Mouse (Mus musculus): Measurements from ENCODE around the gene Ankrd13d. TPM values are rescaled to one million over a fixed set of nuclear protein-coding genes. Genes with fewer than 3 reads are reported as not detected.

Gene Ankrd13d
- polyA plus RNA-seq, 1 experiment: 5.7 TPM

GRCm38 (mm10) chr19:4230415-4230814 is 52.5 kb downstream of the Ankrd13d start:
- Histone ChIP-seq H3K27ac (ENCODE audit: insufficient read depth, low read length) (peak overlapping the region; percentile 63), H3K4me3 (ENCODE audit: insufficient read depth, low read length) (no peak overlapping the region), H3K4me1 (ENCODE audit: control insufficient read depth, insufficient read depth, low read length) (peaks cover 10% of the 10 kb centered on the region)
- no peak for TF ChIP-seq CTCF (IDR thresholded peaks at IDR 0.05; ENCODE audit: borderline replicate concordance, insufficient read depth, low read length)
- TF ChIP-seq POLR2A (IDR thresholded peaks at IDR 0.05; ENCODE audit: low read depth, low read length): no peak

DNA sequence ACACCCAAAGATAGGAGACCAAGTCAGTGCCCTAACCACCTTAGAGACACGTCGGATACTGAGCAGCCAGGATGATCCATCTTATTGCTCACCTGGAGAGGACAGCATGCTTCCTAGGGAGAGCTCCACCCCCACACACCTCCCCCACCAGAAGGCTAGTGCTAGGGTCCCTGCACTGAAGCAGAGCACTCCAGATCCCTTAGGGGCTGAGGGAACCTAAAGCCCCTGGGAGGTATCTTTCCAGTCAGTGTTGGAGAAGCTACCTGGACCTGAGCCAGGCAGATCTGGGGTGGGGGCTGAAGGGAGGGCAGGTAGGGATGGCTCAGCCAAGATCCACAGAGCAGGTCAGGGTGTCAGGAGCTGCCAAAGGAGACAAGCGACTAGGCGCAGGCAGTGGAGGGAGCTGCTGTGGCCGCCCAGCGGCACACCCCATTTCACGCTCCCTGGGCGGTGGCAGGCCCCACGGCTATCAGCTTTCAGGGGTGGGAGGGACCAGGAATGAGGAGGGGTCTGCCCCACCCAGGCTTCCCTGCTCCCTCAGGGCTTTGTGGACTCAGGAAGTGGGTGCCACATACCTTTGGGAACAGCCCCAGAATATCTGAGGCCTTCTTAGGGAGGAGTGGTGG is 53.4 kb downstream of the Ankrd13d start:
- H3K27ac ChIP-seq (ENCODE audit: insufficient read depth, low read length): peak overlapping the region; percentile 63; the same call in 1 of the 2 replicates
- no peak overlapping the region for H3K4me3 ChIP-seq (ENCODE audit: insufficient read depth, low read length)

GRCm38 (mm10) chr19:4228891-4229290 is 54.0 kb downstream of the Ankrd13d start:
- H3K27ac ChIP-seq (ENCODE audit: insufficient read depth, low read length): no peak overlapping the region
- TF ChIP-seq CTCF (IDR thresholded peaks at IDR 0.05; ENCODE audit: borderline replicate concordance, insufficient read depth, low read length) (no peak), POLR2A (IDR thresholded peaks at IDR 0.05; ENCODE audit: low read depth, low read length) (no peak)
- no peak overlapping the region for H3K4me3 ChIP-seq (ENCODE audit: insufficient read depth, low read length)
- H3K4me1 ChIP-seq (ENCODE audit: control insufficient read depth, insufficient read depth, low read length): peaks cover 10% of the 10 kb centered on the region

More for the DNA sequence above, 53.4 kb downstream of the Ankrd13d start:
- peaks cover 10% of the 10 kb centered on the region for H3K4me1 ChIP-seq (ENCODE audit: control insufficient read depth, insufficient read depth, low read length)
- TF ChIP-seq CTCF (IDR thresholded peaks at IDR 0.05; ENCODE audit: borderline replicate concordance, insufficient read depth, low read length): no peak
- no peak for TF ChIP-seq POLR2A (IDR thresholded peaks at IDR 0.05; ENCODE audit: low read depth, low read length)

- H3K4me3 ChIP-seq (ENCODE audit: insufficient read depth, low read length): no peak overlapping the region
Measured at GRCm38 (mm10) chr19:4227894-4228678, 54.9 kb downstream of the Ankrd13d start.

DNA sequence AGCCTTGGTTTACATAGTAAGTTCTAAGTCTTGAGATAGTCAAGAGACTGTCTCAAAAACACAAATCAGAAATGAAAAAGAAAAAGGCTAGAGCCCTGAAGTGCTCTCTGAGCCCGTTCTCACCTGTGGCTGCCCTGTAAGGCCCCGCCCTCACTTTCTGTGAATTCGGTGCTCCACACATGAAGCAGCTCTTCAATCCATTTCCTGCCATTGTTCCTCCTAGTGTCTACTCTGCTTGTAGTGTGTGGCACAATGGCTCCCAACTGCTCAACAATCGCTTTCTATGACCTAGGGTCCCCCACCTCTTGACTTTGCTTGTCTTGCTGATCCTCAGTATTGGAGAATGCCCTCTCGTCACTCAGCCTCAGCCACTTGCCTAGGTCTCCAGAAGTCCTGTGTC is 55.5 kb downstream of the Ankrd13d start:
- Histone ChIP-seq H3K4me3 (ENCODE audit: insufficient read depth, low read length) (no peak overlapping the region), H3K4me1 (ENCODE audit: control insufficient read depth, insufficient read depth, low read length) (peaks cover 10% of the 10 kb centered on the region), H3K27ac (ENCODE audit: insufficient read depth, low read length) (no peak overlapping the region)
- TF ChIP-seq POLR2A (IDR thresholded peaks at IDR 0.05; ENCODE audit: low read depth, low read length) (no peak), CTCF (IDR thresholded peaks at IDR 0.05; ENCODE audit: borderline replicate concordance, insufficient read depth, low read length) (no peak)

More at GRCm38 (mm10) chr19:4227894-4228678, 54.9 kb downstream of the Ankrd13d start:
- no peak overlapping the region for H3K27ac ChIP-seq (ENCODE audit: insufficient read depth, low read length)
- peaks cover 10% of the 10 kb centered on the region for H3K4me1 ChIP-seq (ENCODE audit: control insufficient read depth, insufficient read depth, low read length)
- TF ChIP-seq POLR2A (IDR thresholded peaks at IDR 0.05; ENCODE audit: low read depth, low read length) (no peak), CTCF (IDR thresholded peaks at IDR 0.05; ENCODE audit: borderline replicate concordance, insufficient read depth, low read length) (peak; percentile 54; the same call in 1 of the 2 replicates)

DNA sequence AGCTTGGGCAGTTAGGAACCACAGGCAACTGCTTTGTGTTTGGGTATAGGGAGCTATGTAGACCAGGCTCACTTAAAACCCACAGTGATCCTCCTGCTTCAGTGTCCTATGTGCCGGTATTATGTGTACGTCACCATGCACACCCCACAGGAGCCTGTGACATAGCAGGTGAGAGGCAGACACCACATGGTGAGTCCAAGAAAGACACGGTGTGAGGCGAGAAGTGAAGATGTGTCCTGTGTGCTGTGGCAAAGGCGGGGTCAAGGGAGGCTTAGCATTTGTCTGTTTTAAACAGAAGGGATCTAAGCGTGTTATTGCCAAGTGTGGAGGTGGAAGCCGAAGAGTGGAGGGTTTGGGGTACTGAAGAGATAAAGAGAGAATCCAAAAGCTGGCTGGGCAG is 56.2 kb downstream of the Ankrd13d start:
- Histone ChIP-seq H3K4me1 (ENCODE audit: control insufficient read depth, insufficient read depth, low read length) (peaks cover 10% of the 10 kb centered on the region), H3K27ac (ENCODE audit: insufficient read depth, low read length) (no peak overlapping the region), H3K4me3 (ENCODE audit: insufficient read depth, low read length) (no peak overlapping the region)
- TF ChIP-seq POLR2A (IDR thresholded peaks at IDR 0.05; ENCODE audit: low read depth, low read length) (no peak), CTCF (IDR thresholded peaks at IDR 0.05; ENCODE audit: borderline replicate concordance, insufficient read depth, low read length) (no peak)

GRCm38 (mm10) chr19:4222165-4222564 is 60.8 kb downstream of the Ankrd13d start:
- no peak overlapping the region for H3K27ac ChIP-seq (ENCODE audit: insufficient read depth, low read length)
- TF ChIP-seq POLR2A (IDR thresholded peaks at IDR 0.05; ENCODE audit: low read depth, low read length) (no peak), CTCF (IDR thresholded peaks at IDR 0.05; ENCODE audit: borderline replicate concordance, insufficient read depth, low read length) (no peak)
- H3K4me3 ChIP-seq (ENCODE audit: insufficient read depth, low read length): no peak overlapping the region
- peaks cover 17% of the 10 kb centered on the region for H3K4me1 ChIP-seq (ENCODE audit: control insufficient read depth, insufficient read depth, low read length)

- no peak overlapping the region for H3K4me3 ChIP-seq (ENCODE audit: insufficient read depth, low read length)
- no peak overlapping the region for H3K27ac ChIP-seq (ENCODE audit: insufficient read depth, low read length)
- peaks cover 23% of the 10 kb centered on the region for H3K4me1 ChIP-seq (ENCODE audit: control insufficient read depth, insufficient read depth, low read length)
- TF ChIP-seq POLR2A (IDR thresholded peaks at IDR 0.05; ENCODE audit: low read depth, low read length) (no peak), CTCF (IDR thresholded peaks at IDR 0.05; ENCODE audit: borderline replicate concordance, insufficient read depth, low read length) (no peak)
Measured at GRCm38 (mm10) chr19:4220957-4221743, 61.8 kb downstream of the Ankrd13d start.

DNA sequence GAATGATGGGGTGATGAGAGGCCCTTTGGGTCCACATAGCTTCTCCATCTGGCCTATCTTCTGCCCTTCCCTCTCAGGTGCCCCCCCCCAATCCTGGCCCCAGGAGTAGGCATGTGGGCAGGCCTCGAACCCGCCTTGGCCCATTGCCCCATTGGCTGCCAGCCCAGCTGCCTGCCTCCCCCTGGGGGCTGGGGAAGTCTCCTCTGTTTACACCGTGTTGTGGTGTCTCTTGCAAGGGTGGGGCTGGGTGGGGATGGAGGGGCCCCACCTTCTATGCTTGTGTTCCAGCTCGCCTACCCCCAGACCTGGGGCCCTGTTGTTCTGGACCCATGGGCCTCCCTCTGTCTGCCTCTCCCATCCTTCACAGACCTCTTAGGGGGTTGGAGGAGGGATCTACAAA is 62.5 kb downstream of the Ankrd13d start:
- H3K27ac ChIP-seq (ENCODE audit: insufficient read depth, low read length): no peak overlapping the region
- H3K4me1 ChIP-seq (ENCODE audit: control insufficient read depth, insufficient read depth, low read length): peaks cover 23% of the 10 kb centered on the region
- TF ChIP-seq CTCF (IDR thresholded peaks at IDR 0.05; ENCODE audit: borderline replicate concordance, insufficient read depth, low read length): no peak
- no peak for TF ChIP-seq POLR2A (IDR thresholded peaks at IDR 0.05; ENCODE audit: low read depth, low read length)
- no peak overlapping the region for H3K4me3 ChIP-seq (ENCODE audit: insufficient read depth, low read length)

Other genes with a start within 250 kb of the Ankrd13d start
- gene Gstp1, start 245.2 kb downstream of the Ankrd13d start, polyA plus RNA-seq (2011; ENCODE audit: insufficient read length, low read depth, missing spikeins): 225 and 296 TPM in 2 replicates
- gene Gstp2, start 237.1 kb downstream of the Ankrd13d start, polyA plus RNA-seq (2011; ENCODE audit: insufficient read length, low read depth, missing spikeins): 1.7 and 3.1 TPM in 2 replicates
- not detected in 2 replicates for gene Gstp3, start 223.6 kb downstream of the Ankrd13d start, polyA plus RNA-seq (2011; ENCODE audit: insufficient read length, low read depth, missing spikeins)
- not detected in 2 replicates for gene Cabp2, start 201.6 kb downstream of the Ankrd13d start, polyA plus RNA-seq (2011; ENCODE audit: insufficient read length, low read depth, missing spikeins)
- gene Cdk2ap2, start 186.0 kb downstream of the Ankrd13d start, polyA plus RNA-seq (2011; ENCODE audit: insufficient read length, low read depth, missing spikeins): 25.1 and 32.1 TPM in 2 replicates
- gene Pitpnm1, start 183.1 kb downstream of the Ankrd13d start, polyA plus RNA-seq (2011; ENCODE audit: insufficient read length, low read depth, missing spikeins): 14.5 and 19.5 TPM in 2 replicates
- 63.9 and 72.7 TPM in 2 replicates for gene Aip, start 157.3 kb downstream of the Ankrd13d start, polyA plus RNA-seq (2011; ENCODE audit: insufficient read length, low read depth, missing spikeins)
- gene Gpr152, start 143.3 kb downstream of the Ankrd13d start, polyA plus RNA-seq (2011; ENCODE audit: insufficient read length, low read depth, missing spikeins): not detected in 2 replicates
- gene Cabp4, start 139.1 kb downstream of the Ankrd13d start, polyA plus RNA-seq (2011; ENCODE audit: insufficient read length, low read depth, missing spikeins): not detected in 2 replicates
- gene Coro1b, start 134.5 kb downstream of the Ankrd13d start, polyA plus RNA-seq (2011; ENCODE audit: insufficient read length, low read depth, missing spikeins): 143 and 179 TPM in 2 replicates
- gene Ptprcap, start 129.5 kb downstream of the Ankrd13d start, polyA plus RNA-seq (2011; ENCODE audit: insufficient read length, low read depth, missing spikeins): 0.50 TPM in 1 of 2 replicates, not detected in the other
- 18.7 and 35.9 TPM in 2 replicates for gene Rps6kb2, start 119.8 kb downstream of the Ankrd13d start, polyA plus RNA-seq (2011; ENCODE audit: insufficient read length, low read depth, missing spikeins)
- gene Carns1, start 107.7 kb downstream of the Ankrd13d start, polyA plus RNA-seq (2011; ENCODE audit: insufficient read length, low read depth, missing spikeins): 3.3 and 4.4 TPM in 2 replicates
- 0.25 and 0.42 TPM in 2 replicates for gene Tbc1d10c, start 91.9 kb downstream of the Ankrd13d start, polyA plus RNA-seq (2011; ENCODE audit: insufficient read length, low read depth, missing spikeins)
- 327 and 340 TPM in 2 replicates for gene Ppp1ca, start 91.1 kb downstream of the Ankrd13d start, polyA plus RNA-seq (2011; ENCODE audit: insufficient read length, low read depth, missing spikeins)
- 25.5 and 32.3 TPM in 2 replicates for gene Rad9a, start 81.5 kb downstream of the Ankrd13d start, polyA plus RNA-seq (2011; ENCODE audit: insufficient read length, low read depth, missing spikeins)
- 15.2 and 16.8 TPM in 2 replicates for gene Clcf1, start 68.9 kb downstream of the Ankrd13d start, polyA plus RNA-seq (2011; ENCODE audit: insufficient read length, low read depth, missing spikeins)
- not detected in 2 replicates for gene AC109138.7, start 68.8 kb downstream of the Ankrd13d start, polyA plus RNA-seq (2011; ENCODE audit: insufficient read length, low read depth, missing spikeins)
- gene Pold4, start 51.2 kb downstream of the Ankrd13d start, polyA plus RNA-seq (2011; ENCODE audit: insufficient read length, low read depth, missing spikeins): 55.2 and 55.8 TPM in 2 replicates
- gene Ssh3, start 14.0 kb downstream of the Ankrd13d start, polyA plus RNA-seq (2011; ENCODE audit: insufficient read length, low read depth, missing spikeins): 14.0 and 22.5 TPM in 2 replicates
- gene Grk2, start 23.1 kb upstream of the Ankrd13d start, polyA plus RNA-seq (2011; ENCODE audit: insufficient read length, low read depth, missing spikeins): 40.5 and 41.6 TPM in 2 replicates
- 78.1 and 90.4 TPM in 2 replicates for gene Kdm2a, start 115.1 kb upstream of the Ankrd13d start, polyA plus RNA-seq (2011; ENCODE audit: insufficient read length, low read depth, missing spikeins)
- gene Rhod, start 156.3 kb upstream of the Ankrd13d start, polyA plus RNA-seq (2011; ENCODE audit: insufficient read length, low read depth, missing spikeins): 24.1 and 29.2 TPM in 2 replicates
- 1.4 and 1.9 TPM in 2 replicates for gene Syt12, start 194.3 kb upstream of the Ankrd13d start, polyA plus RNA-seq (2011; ENCODE audit: insufficient read length, low read depth, missing spikeins)
- not detected in 2 replicates for gene 2010003K11Rik, start 215.4 kb upstream of the Ankrd13d start, polyA plus RNA-seq (2011; ENCODE audit: insufficient read length, low read depth, missing spikeins)
- 16.4 and 17.3 TPM in 2 replicates for gene Pcx, start 227.3 kb upstream of the Ankrd13d start, polyA plus RNA-seq (2011; ENCODE audit: insufficient read length, low read depth, missing spikeins)